Mouse (Mus musculus): ENCODE data around the gene Gm21738. TPM values are rescaled to one million over a fixed set of nuclear protein-coding genes. Genes with fewer than 3 reads are reported as not detected.
"Not testable (repeated sequence)": the region's sequence is repeated elsewhere in the genome, so short reads cannot be mapped to it uniquely, and the experiment has no call there.

Gene Gm21738
- total RNA-seq (2022) = not detected

GRCm38 (mm10) chr14:19418830-19419229 is at the start of gene Gm21738:
Gene Gm21738 (minus strand): TSS chr14:19418930.
- not testable (repeated sequence) for DNase-seq (ENCODE audit: low spot score in 2 of 2)

- not testable (repeated sequence) for DNase-seq (ENCODE audit: low spot score in 2 of 2)
These were observed 35.0 kb downstream of the Gm21738 start for GRCm38 (mm10) chr14:19383741-19384140.

Other genes with a start within 250 kb of the Gm21738 start
- not detected for gene Gm2244, start 131.0 kb upstream of the Gm21738 start, total RNA-seq (2022)
- 1 to 10 TPM; 2.2 to 7.3 (median 4.2) TPM for gene Gm2237, start 166.2 kb upstream of the Gm21738 start, total RNA-seq (2022)
- gene Gm5458, start 183.7 kb upstream of the Gm21738 start, total RNA-seq (2022) = not detected

Data from left cerebral cortex, adult 8-10 months (tissue).